ENCODE assay signal across 8 mouse cellular contexts in genomic region chr5:150665132-150665954, GRCm38 (mm10). TPM values are rescaled to one million over a fixed set of nuclear protein-coding genes. Genes with fewer than 3 reads are reported as not detected.
DNase-seq lines count a peak whose midpoint lies in the region; ATAC-seq and TF ChIP-seq lines count a peak whose summit lies in the region.

No protein-coding gene starts in this region.

- H3K27ac ChIP-seq in ES-E14 (ENCODE audit: insufficient read depth, low read depth, low read length, poor library complexity, severe bottlenecking): peak overlapping the region; percentile 92
- H3K27ac ChIP-seq in forebrain, embryonic 15.5 days (replicated peaks): peak overlapping the region; percentile 93

- peak; percentile 75 for TF ChIP-seq CTCF in lung, adult 2 months (IDR thresholded peaks at IDR 0.05; ENCODE audit: insufficient read depth, low read length)

- peak overlapping the region; percentile 54 for H3K4me2 ChIP-seq in forebrain, embryonic 15.5 days (replicated peaks)

- H3K36me3 ChIP-seq in ES-E14 (ENCODE audit: control insufficient read depth, insufficient read depth, low read length, poor library complexity, severe bottlenecking): no peaks in the 10 kb centered on the region
- H3K36me3 ChIP-seq in forebrain, embryonic 15.5 days: peaks cover 16% of the 10 kb centered on the region

- WGBS in forebrain, embryonic 15.5 days: under 1% methylated on average over 49 of the region's 52 CpGs
- WGBS in lung, adult 2 months: under 1% methylated on average over 52 of the region's 52 CpGs

- H3K4me1 ChIP-seq in ES-E14 (ENCODE audit: control insufficient read depth in 2 of 2, insufficient read depth in 2 of 2, low read length in 2 of 2, poor library complexity in 1 of 2): no peaks in the 10 kb centered on the region
- peaks cover 32% of the 10 kb centered on the region for H3K4me1 ChIP-seq in forebrain, embryonic 15.5 days
- peaks cover 7% of the 10 kb centered on the region for H3K4me1 ChIP-seq in lung, adult 2 months (ENCODE audit: control insufficient read depth, insufficient read depth, low read length)

- ATAC-seq in forebrain, embryonic 15.5 days (replicated peaks): peak; percentile 99
- ATAC-seq in neutrophil, adult 5-6 weeks (ENCODE audit: extremely low read depth, insufficient number of reproducible peaks, low FRiP score, poor library complexity, severe bottlenecking): peak; percentile 98

- peak overlapping the region; percentile 97 for H3K9ac ChIP-seq in ES-E14 (ENCODE audit: insufficient read depth, low read depth, low read length, poor library complexity, severe bottlenecking)
- peak overlapping the region; percentile 92 for H3K9ac ChIP-seq in forebrain, embryonic 15.5 days (replicated peaks)

- peak overlapping the region; percentile 87 to 90 for H3K4me3 ChIP-seq in ES-E14 (ENCODE audit: insufficient read depth in 1 of 2, low read depth in 1 of 2, low read length in 2 of 2, poor library complexity in 1 of 2, severe bottlenecking in 1 of 2)
- peak overlapping the region; percentile 99 for H3K4me3 ChIP-seq in forebrain, embryonic 15.5 days
- peak overlapping the region; percentile 88 for H3K4me3 ChIP-seq in lung, adult 2 months (replicated peaks; ENCODE audit: extremely low read depth, low read depth, low read length)

- TF ChIP-seq POLR2A in lung, adult 2 months (IDR thresholded peaks at IDR 0.05; ENCODE audit: borderline replicate concordance, extremely low read depth, low read depth, low read length): peak; percentile 86; the same call in 1 of the 2 replicates

- peak; percentile 96 for DNase-seq in ES-E14 (ENCODE audit: low read depth, low spot score)
- DNase-seq in cerebellum, adult 11-12 months: peak; percentile 97
- DNase-seq in heart, postnatal 25 days (ENCODE audit: low spot score): peak; percentile 94
- peak; percentile 95 to 99 for DNase-seq in layer of hippocampus, adult 18-20 months (ENCODE audit: low spot score in 2 of 2)
- peak; percentile 90 for DNase-seq in lung, adult 2 months
- peak; percentile 91 to 95 for DNase-seq in thymus, adult 18-20 months

- intact Hi-C loops in heart, postnatal 25 days (cut with DNase I): loop anchor here (10.0 kb wide), 1 partner anchor 211 kb away; no protein-coding TSS in a partner anchor

- in situ Hi-C loops in ES-E14 (cut with MboI; ENCODE audit: low sequenced_read_pairs in 2 of 2, unreplicated experiment in 2 of 2): no loop called here

- H3K9me3 ChIP-seq in ES-E14 (ENCODE audit: control insufficient read depth, insufficient read depth, low read depth, low read length): no peaks in the 10 kb centered on the region
- no peaks in the 10 kb centered on the region for H3K9me3 ChIP-seq in forebrain, embryonic 15.5 days

- H3K27me3 ChIP-seq in forebrain, embryonic 15.5 days: no peaks in the 10 kb centered on the region

TF ChIP-seq in ES-E14, 5 proteins besides CTCF, POLR2A, EP300 and RAD21:
- peak; percentile 58; the same call in 1 of the 2 replicates for TF ChIP-seq CHD2 (IDR thresholded peaks at IDR 0.05; ENCODE audit: low read depth, low read length)
- peak; percentile 97 for TF ChIP-seq HCFC1 (IDR thresholded peaks at IDR 0.05; ENCODE audit: borderline replicate concordance, insufficient read depth, low read length)
- peak; percentile 71; the same call in 1 of the 2 replicates for TF ChIP-seq ZNF384 (IDR thresholded peaks at IDR 0.05; ENCODE audit: low read depth, low read length)
- no peak for TF ChIP-seq ZC3H11A (IDR thresholded peaks at IDR 0.05; ENCODE audit: borderline replicate concordance, low read depth, low read length)
- 0 out of 2 replicates have a peak, but pooled peaks have one; percentile 3 for TF ChIP-seq MAFK (IDR thresholded peaks at IDR 0.05; ENCODE audit: insufficient read depth, low read depth, low read length)
TF ChIP-seq in ES-E14: peak in this region for 4.

RNA-seq across cellular contexts. Expression of gene N4bp2l2, which starts 0.6 kb away (rescaled TPM):
- 55.6 and 58.4 TPM in 2 replicates for total RNA-seq in ES-E14 (2012; rRNA removed)
- 26.6 and 30.2 TPM in 2 replicates for polyA plus RNA-seq in forebrain, embryonic 15.5 days (2015; fragmentation: Nextera tagmentation; extraction: Ambion mirVana)
- 10 to 100 TPM; 41.8 to 44.1 TPM for total RNA-seq in heart, postnatal 25 days (2021)
- total RNA-seq in layer of hippocampus, adult 18-20 months (2021): 10 to 100 TPM; 80.9 to 87.5 TPM
- 4.6 and 6.3 TPM in 2 replicates for polyA plus RNA-seq in lung, adult 2 months (2012; rRNA removed)
- total RNA-seq in neutrophil, adult 5-6 weeks (2017): 162 and 165 TPM in 2 replicates

RNA-seq across cellular contexts. Expression of gene Pds5b, which starts 8.2 kb away (rescaled TPM):
- 24.8 and 26.6 TPM in 2 replicates for total RNA-seq in ES-E14 (2012; rRNA removed)
- 28.1 and 29.1 TPM in 2 replicates for polyA plus RNA-seq in forebrain, embryonic 15.5 days (2015; fragmentation: Nextera tagmentation; extraction: Ambion mirVana)
- total RNA-seq in heart, postnatal 25 days (2021): 10 to 100 TPM; 15.7 to 18.0 TPM
- 10 to 100 TPM; 76.8 to 78.8 TPM for total RNA-seq in layer of hippocampus, adult 18-20 months (2021)
- polyA plus RNA-seq in lung, adult 2 months (2012; rRNA removed): 4.0 and 8.0 TPM in 2 replicates
- 34.8 and 38.2 TPM in 2 replicates for total RNA-seq in neutrophil, adult 5-6 weeks (2017)

Comparison
In these comparisons a context has a peak if more than half of its experiments do, and no peak if none do; other contexts are left out.
1. Peak in every context shown above with its lines: DNase-seq, ATAC-seq, H3K4me3 ChIP-seq and H3K27ac ChIP-seq.